Comparison of ENCODE assay signal across 31 mouse cellular contexts in the genomic region with DNA sequence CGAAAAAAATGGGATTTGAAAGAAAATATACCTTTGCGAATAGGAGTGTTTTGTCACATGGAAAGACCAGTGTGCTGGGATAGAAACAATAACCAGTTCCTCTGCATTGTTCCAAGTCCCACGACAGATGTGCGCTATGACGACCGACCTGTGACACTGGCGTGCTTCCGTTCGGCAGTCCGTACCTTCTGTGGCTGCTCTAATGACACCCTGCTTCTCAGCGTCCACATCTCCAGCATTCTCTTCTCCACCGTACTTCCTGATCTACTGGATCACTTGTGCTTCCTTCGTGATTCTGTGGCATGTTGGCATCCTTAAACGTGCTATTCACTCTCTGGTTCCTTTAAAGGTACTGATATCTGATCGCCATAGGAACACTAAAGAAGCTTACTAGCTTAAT.
"Had no signal": no experiment of that assay in that cellular context is flagged by ENCODE, and none has a peak within 500 bp of the region (broad histone marks: within the 10 kb centered on the region; RNA-seq: fewer than 3 reads in every experiment).

No protein-coding gene starts in this region.

- H3K4me1 ChIP-seq: limb, embryonic 12.5 days; limb, embryonic 13.5 days; limb, embryonic 15.5 days; liver, embryonic 12.5 days; liver, embryonic 13.5 days; liver, embryonic 15.5 days; lung, embryonic 15.5 days; megakaryocyte, embryonic 14.5 days; midbrain, embryonic 15.5 days; neural tube, embryonic 12.5 days had no signal

- H3K4me2 ChIP-seq: limb, embryonic 12.5 days; limb, embryonic 13.5 days; limb, embryonic 15.5 days; liver, embryonic 11.5 days; liver, embryonic 12.5 days; liver, embryonic 13.5 days; liver, embryonic 15.5 days; lung, embryonic 14.5 days; lung, embryonic 15.5 days; midbrain, embryonic 12.5 days; midbrain, embryonic 13.5 days; midbrain, embryonic 15.5 days; neural tube, embryonic 12.5 days had no signal

- H3K4me3 ChIP-seq: left cerebral cortex, adult 2 months; limb, embryonic 10.5 days; limb, embryonic 12.5 days; limb, embryonic 13.5 days; limb, embryonic 15.5 days; liver, embryonic 12.5 days; liver, embryonic 13.5 days; liver, embryonic 15.5 days; lung, embryonic 15.5 days; megakaryocyte, embryonic 14.5 days; midbrain, embryonic 10.5 days; midbrain, embryonic 12.5 days; midbrain, embryonic 13.5 days; midbrain, embryonic 15.5 days; myocyte; neural tube, embryonic 12.5 days had no signal

- H3K9me3 ChIP-seq: limb, embryonic 10.5 days; limb, embryonic 12.5 days; limb, embryonic 13.5 days; limb, embryonic 15.5 days; liver, embryonic 12.5 days; liver, embryonic 13.5 days; liver, embryonic 15.5 days; lung, embryonic 15.5 days; megakaryocyte, embryonic 14.5 days; midbrain, embryonic 10.5 days; midbrain, embryonic 12.5 days; midbrain, embryonic 13.5 days; midbrain, embryonic 15.5 days; neural tube, embryonic 12.5 days had no signal

- H3K27ac ChIP-seq: left cerebral cortex, adult 2 months; limb, embryonic 10.5 days; limb, embryonic 12.5 days; limb, embryonic 13.5 days; limb, embryonic 15.5 days; liver, embryonic 12.5 days; liver, embryonic 13.5 days; liver, embryonic 14.5 days; liver, embryonic 15.5 days; lung, embryonic 15.5 days; macrophage; midbrain, embryonic 10.5 days; midbrain, embryonic 12.5 days; midbrain, embryonic 13.5 days; midbrain, embryonic 15.5 days; neural tube, embryonic 12.5 days had no signal

- ATAC-seq: liver, embryonic 12.5 days; liver, postnatal 0 days; lung, postnatal 0 days; midbrain, embryonic 13.5 days; midbrain, embryonic 15.5 days had no signal

- DNase-seq: left cerebral cortex, postnatal 4 days; liver; liver, embryonic 13.5 days; liver, postnatal 0 days; lung, adult 18-20 months; lung, adult 2 months; lung, embryonic 14.5 days; lung, postnatal 10 days; lung, postnatal 14 days; lung, postnatal 36 days; lung, postnatal 4 days; midbrain, embryonic 14.5 days had no signal

- H3K27me3 ChIP-seq: limb, embryonic 12.5 days; limb, embryonic 13.5 days; limb, embryonic 15.5 days; liver, embryonic 12.5 days; liver, embryonic 13.5 days; liver, embryonic 15.5 days; lung, embryonic 15.5 days; megakaryocyte, embryonic 14.5 days; midbrain, embryonic 15.5 days; neural tube, embryonic 12.5 days had no signal

- H3K9ac ChIP-seq: limb, embryonic 12.5 days; limb, embryonic 13.5 days; limb, embryonic 15.5 days; liver, embryonic 12.5 days; liver, embryonic 13.5 days; liver, embryonic 14.5 days; liver, embryonic 15.5 days; liver, postnatal 0 days; lung, embryonic 14.5 days; lung, embryonic 15.5 days; midbrain, embryonic 12.5 days; midbrain, embryonic 13.5 days; midbrain, embryonic 15.5 days; neural tube, embryonic 12.5 days had no signal

- H3K36me3 ChIP-seq: limb, embryonic 10.5 days; limb, embryonic 12.5 days; limb, embryonic 13.5 days; limb, embryonic 15.5 days; liver, embryonic 12.5 days; liver, embryonic 13.5 days; liver, embryonic 15.5 days; lung, embryonic 15.5 days; midbrain, embryonic 10.5 days; midbrain, embryonic 12.5 days; midbrain, embryonic 13.5 days; midbrain, embryonic 15.5 days; neural tube, embryonic 12.5 days had no signal
